Mouse (Mus musculus) limb, embryonic 15.5 days (tissue): ENCODE measurements around the gene Prdx6. TPM values are rescaled to one million over a fixed set of nuclear protein-coding genes. Genes with fewer than 3 reads are reported as not detected.

Experiments
- ATAC-seq: fragments of 200-750 bp; cut with Nextera tagmentation; 2 replicates; pipeline ENCODE4 v1.8.0; 2017; ENCODE audit warnings: low read depth, moderate TSS enrichment; ENCODE audit not compliant: insufficient number of reproducible peaks, low FRiP score, low TSS enrichment
- H3K27ac ChIP-seq: fragments of 300-500 bp; sonication (generic); 2 replicates; pipeline ENCODE4 v1.5.1; 2015; ENCODE audit warnings: moderate library complexity, mild to moderate bottlenecking, inconsistent platforms
- H3K27me3 ChIP-seq: fragments of 300-500 bp; sonication (generic); 2 replicates; pipeline ENCODE4 v1.6.1; 2015; ENCODE audit warnings: inconsistent platforms
- H3K36me3 ChIP-seq: fragments of 300-500 bp; sonication (generic); 2 replicates; pipeline ENCODE4 v1.6.1; 2015; ENCODE audit warnings: inconsistent platforms
- H3K4me1 ChIP-seq: fragments of 300-500 bp; sonication (generic); 2 replicates; pipeline ENCODE4 v1.6.1; 2015; ENCODE audit warnings: inconsistent platforms
- H3K4me2 ChIP-seq: fragments of 300-500 bp; sonication (generic); 2 replicates; pipeline ENCODE4 v1.6.1; 2015; ENCODE audit warnings: mild to moderate bottlenecking, inconsistent platforms
- H3K4me3 ChIP-seq: fragments of 300-500 bp; sonication (generic); 2 replicates; pipeline ENCODE4 v1.5.1; 2015; ENCODE audit warnings: mild to moderate bottlenecking, inconsistent platforms
- H3K9ac ChIP-seq: fragments of 300-500 bp; sonication (generic); 2 replicates; pipeline ENCODE4 v1.6.1; 2015; ENCODE audit warnings: inconsistent platforms
- H3K9me3 ChIP-seq: fragments of 300-500 bp; sonication (generic); 2 replicates; pipeline ENCODE4 v1.6.1; 2016; ENCODE audit warnings: inconsistent platforms
- WGBS: fragments of 180-500 bp; shearing (Covaris S2); methylation state at CpG from one replicate; pipeline ENCODE4 v1.1.7; 2015; 5-methylcytosine and 5-hydroxymethylcytosine counted together
- polyA plus RNA-seq: library from polyadenylated mRNA; unstranded; fragments of >200 nt; fragmentation: Nextera tagmentation; extraction: Ambion mirVana; gene quantifications from 2 replicates; pipeline ENCODE4 v1.2.1, GENCODE M21; 2015

The Prdx6 gene
- polyA plus RNA-seq, 1 experiment from 2014 or later, result 325 TPM

DNA sequence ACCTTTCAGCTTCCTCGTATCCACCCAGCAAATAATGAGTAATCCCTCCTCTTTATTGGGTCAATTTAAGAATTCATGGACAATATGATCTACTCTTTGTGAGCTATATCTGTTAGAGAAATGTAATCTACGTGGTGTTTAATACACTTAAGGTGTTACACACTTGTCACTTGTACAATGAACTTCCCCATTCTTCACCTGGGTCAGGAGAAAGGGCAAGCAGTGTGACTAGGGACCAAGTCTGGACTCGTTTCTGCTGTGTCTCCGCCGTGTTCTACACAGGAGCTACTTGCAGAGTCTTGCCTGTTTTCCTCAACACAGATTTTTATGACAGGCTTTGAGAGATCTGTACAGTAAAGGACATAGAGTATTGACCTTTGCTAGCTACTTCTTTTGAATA, 13.9 kb upstream of the Prdx6 start:
- Histone ChIP-seq H3K9ac (no peak overlapping the region), H3K27ac (no peak overlapping the region), H3K36me3 (no peaks in the 10 kb centered on the region), H3K9me3 (no peaks in the 10 kb centered on the region), H3K4me3 (no peak overlapping the region), H3K27me3 (no peaks in the 10 kb centered on the region), H3K4me2 (no peak overlapping the region), H3K4me1 (no peaks in the 10 kb centered on the region)
- WGBS, result 70% methylated on average over 5 of the region's 5 CpGs
- no peak for ATAC-seq

DNA sequence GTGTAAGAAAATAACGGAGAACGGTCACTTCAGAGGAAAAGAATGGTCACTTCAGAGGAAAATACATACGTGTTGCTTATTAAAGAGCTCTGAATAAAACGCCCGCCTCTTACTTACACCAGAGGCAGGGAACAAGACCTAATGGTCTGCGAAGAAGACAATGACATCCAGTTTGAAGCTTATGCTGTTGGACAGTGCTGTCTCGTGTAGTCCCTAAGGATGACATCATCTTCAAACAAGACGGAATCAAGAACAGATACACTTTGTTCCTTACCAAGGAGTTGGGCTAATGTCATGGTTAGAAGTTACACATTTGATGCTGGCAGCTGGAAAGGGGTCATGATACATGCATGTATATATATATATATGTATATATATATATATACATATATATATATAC, 12.6 kb upstream of the Prdx6 start:
- H3K9me3 ChIP-seq, result no peaks in the 10 kb centered on the region
- H3K9ac ChIP-seq, result no peak overlapping the region
- no peak overlapping the region for H3K4me2 ChIP-seq
- no peak overlapping the region for H3K27ac ChIP-seq
- no peaks in the 10 kb centered on the region for H3K36me3 ChIP-seq
- 88% methylated on average over 8 of the region's 8 CpGs for WGBS
- H3K4me3 ChIP-seq, result no peak overlapping the region
- H3K27me3 ChIP-seq, result no peaks in the 10 kb centered on the region
- H3K4me1 ChIP-seq, result no peaks in the 10 kb centered on the region
- no peak for ATAC-seq

GRCm38 (mm10) chr1:161262542-161262941, 11.5 kb upstream of the Prdx6 start:
- H3K27me3 ChIP-seq, result no peaks in the 10 kb centered on the region
- H3K9me3 ChIP-seq, result no peaks in the 10 kb centered on the region
- H3K4me2 ChIP-seq, result no peak overlapping the region
- no peaks in the 10 kb centered on the region for H3K36me3 ChIP-seq
- no peaks in the 10 kb centered on the region for H3K4me1 ChIP-seq
- no peak overlapping the region for H3K27ac ChIP-seq
- no peak overlapping the region for H3K4me3 ChIP-seq
- WGBS, result 70% methylated on average over 2 of the region's 2 CpGs
- H3K9ac ChIP-seq, result no peak overlapping the region
- no peak for ATAC-seq

GRCm38 (mm10) chr1:161260761-161261160, 9.7 kb upstream of the Prdx6 start:
- H3K4me1 ChIP-seq, result no peaks in the 10 kb centered on the region
- WGBS, result 45% methylated on average over 2 of the region's 2 CpGs
- no peak overlapping the region for H3K27ac ChIP-seq
- H3K27me3 ChIP-seq, result no peaks in the 10 kb centered on the region
- no peaks in the 10 kb centered on the region for H3K36me3 ChIP-seq
- no peaks in the 10 kb centered on the region for H3K9me3 ChIP-seq
- no peak overlapping the region for H3K4me2 ChIP-seq
- H3K4me3 ChIP-seq, result no peak overlapping the region
- ATAC-seq, result no peak
- no peak overlapping the region for H3K9ac ChIP-seq

DNA sequence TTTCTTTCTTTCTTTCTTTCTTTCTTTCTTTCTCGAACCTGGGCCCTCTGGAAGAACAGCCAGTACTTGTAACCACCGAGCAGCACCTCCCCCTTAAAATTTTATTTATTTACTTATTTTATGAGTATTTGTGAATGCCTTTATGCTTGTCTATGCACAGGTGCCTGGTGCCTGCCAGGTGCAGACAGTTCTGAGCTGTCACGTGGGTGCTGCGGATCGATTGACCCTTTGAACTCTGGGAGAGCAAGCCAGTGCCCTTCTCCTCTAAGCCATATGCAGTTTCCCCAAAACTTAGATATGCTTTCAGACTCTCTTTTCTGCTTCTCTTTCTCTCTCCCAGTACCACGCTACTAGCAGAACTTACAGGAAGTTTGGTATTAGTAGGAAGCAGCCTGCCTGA, 8.1 kb upstream of the Prdx6 start:
- H3K9me3 ChIP-seq, result no peaks in the 10 kb centered on the region
- ATAC-seq, result no peak
- no peak overlapping the region for H3K9ac ChIP-seq
- H3K36me3 ChIP-seq, result no peaks in the 10 kb centered on the region
- no peak overlapping the region for H3K4me2 ChIP-seq
- H3K27me3 ChIP-seq, result no peaks in the 10 kb centered on the region
- H3K4me1 ChIP-seq, result no peaks in the 10 kb centered on the region
- H3K27ac ChIP-seq, result no peak overlapping the region
- 68% methylated on average over 5 of the region's 6 CpGs for WGBS
- H3K4me3 ChIP-seq, result no peak overlapping the region

DNA sequence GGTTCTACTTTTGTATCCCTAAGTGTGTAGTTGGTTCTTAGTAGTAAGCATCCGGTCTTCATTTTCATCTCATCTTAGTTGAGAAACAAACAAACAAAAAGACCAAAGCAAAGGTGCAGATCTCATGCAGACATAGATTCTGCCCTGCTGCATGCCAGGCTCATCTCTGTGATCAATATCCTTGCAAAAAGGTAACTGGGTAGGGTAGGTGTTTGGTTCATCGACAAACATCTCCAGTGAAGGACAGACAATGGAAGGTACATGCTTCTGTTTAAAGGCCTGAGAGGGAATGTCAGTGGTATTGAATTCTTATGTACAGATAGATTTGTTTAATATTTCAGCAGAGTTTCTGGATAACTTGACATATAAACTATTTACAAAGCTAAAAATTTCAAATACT, 7.3 kb upstream of the Prdx6 start:
- Histone ChIP-seq H3K27me3 (no peaks in the 10 kb centered on the region), H3K4me2 (no peak overlapping the region), H3K27ac (no peak overlapping the region), H3K9ac (no peak overlapping the region), H3K9me3 (no peaks in the 10 kb centered on the region), H3K36me3 (no peaks in the 10 kb centered on the region), H3K4me1 (no peaks in the 10 kb centered on the region), H3K4me3 (no peak overlapping the region)
- ATAC-seq, result no peak
- 96% methylated on average over 2 of the region's 2 CpGs for WGBS

DNA sequence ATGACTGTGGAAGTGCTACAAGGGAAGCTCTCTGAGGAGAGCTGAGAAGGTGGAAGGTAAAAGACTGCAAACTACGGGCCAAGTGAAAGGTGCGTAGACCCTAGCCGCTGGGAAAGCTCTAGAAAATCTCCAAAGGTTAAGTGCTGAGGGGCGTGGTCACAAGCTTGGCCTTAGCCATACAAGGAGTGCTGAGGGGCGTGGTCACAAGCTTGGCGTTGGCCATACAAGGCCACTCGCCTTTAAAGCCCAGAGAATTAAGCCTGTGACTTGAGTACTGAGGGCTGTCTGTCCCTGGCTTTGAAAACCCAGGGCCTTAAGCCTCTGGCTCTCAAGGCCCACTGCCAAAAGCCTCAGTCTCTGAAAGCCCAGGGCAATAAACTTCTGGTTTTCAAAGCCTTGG, 5.9 kb upstream of the Prdx6 start:
- ATAC-seq, result no peak

GRCm38 (mm10) chr1:161254361-161254760, 3.3 kb upstream of the Prdx6 start:
- H3K36me3 ChIP-seq, result no peaks in the 10 kb centered on the region
- no peak overlapping the region for H3K4me3 ChIP-seq
- H3K4me2 ChIP-seq, result no peak overlapping the region
- H3K27ac ChIP-seq, result no peak overlapping the region
- 0 out of 2 replicates have a peak, but pooled peaks cover 9% of the 10 kb centered on the region for H3K27me3 ChIP-seq
- H3K9me3 ChIP-seq, result no peaks in the 10 kb centered on the region
- peaks cover 8% of the 10 kb centered on the region for H3K4me1 ChIP-seq
- no peak overlapping the region for H3K9ac ChIP-seq
- no peak for ATAC-seq
- WGBS, result 85% methylated on average over 1 of the region's 1 CpGs

More for the DNA sequence above, 5.9 kb upstream of the Prdx6 start:
- no peak overlapping the region for H3K4me2 ChIP-seq
- H3K9me3 ChIP-seq, result no peaks in the 10 kb centered on the region
- 76% methylated on average over 7 of the region's 7 CpGs for WGBS
- no peak overlapping the region for H3K27ac ChIP-seq
- H3K4me3 ChIP-seq, result no peak overlapping the region
- 0 out of 2 replicates have a peak, but pooled peaks cover 9% of the 10 kb centered on the region for H3K27me3 ChIP-seq
- no peaks in the 10 kb centered on the region for H3K36me3 ChIP-seq
- no peak overlapping the region for H3K9ac ChIP-seq
- H3K4me1 ChIP-seq, result no peaks in the 10 kb centered on the region

DNA sequence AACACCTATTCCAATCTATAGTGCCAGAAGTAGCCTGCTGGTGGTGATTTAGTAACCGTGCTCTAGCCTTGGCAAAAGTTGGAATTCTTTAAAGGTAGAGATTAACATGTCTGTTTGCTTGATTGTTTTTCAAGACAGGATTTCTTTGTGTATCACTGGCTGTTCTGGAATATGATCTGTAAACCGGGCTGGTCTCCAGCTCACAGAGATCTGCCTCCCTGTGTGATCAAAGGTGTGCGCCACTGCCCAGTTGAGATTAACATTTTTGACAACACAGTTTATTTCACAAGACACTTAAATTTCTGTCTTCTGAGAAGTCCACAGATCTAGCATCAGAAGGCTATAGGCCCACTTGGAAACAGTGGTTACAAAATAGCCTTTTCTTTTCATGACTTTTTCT, 1.9 kb upstream of the Prdx6 start:
- no peak for ATAC-seq
- H3K4me2 ChIP-seq, result no peak overlapping the region
- H3K27me3 ChIP-seq, result 0 out of 2 replicates have a peak, but pooled peaks cover 9% of the 10 kb centered on the region
- no peak overlapping the region for H3K4me3 ChIP-seq
- no peaks in the 10 kb centered on the region for H3K36me3 ChIP-seq
- no peak overlapping the region for H3K27ac ChIP-seq
- no peaks in the 10 kb centered on the region for H3K9me3 ChIP-seq
- no peak overlapping the region for H3K9ac ChIP-seq
- 79% methylated on average over 3 of the region's 3 CpGs for WGBS
- peaks cover 17% of the 10 kb centered on the region for H3K4me1 ChIP-seq

GRCm38 (mm10) chr1:161252365-161252764, 1.3 kb upstream of the Prdx6 start:
- Histone ChIP-seq H3K27me3 (0 out of 2 replicates have a peak, but pooled peaks cover 9% of the 10 kb centered on the region), H3K4me3 (no peak overlapping the region), H3K4me2 (no peak overlapping the region), H3K4me1 (peaks cover 17% of the 10 kb centered on the region), H3K9me3 (no peaks in the 10 kb centered on the region), H3K9ac (no peak overlapping the region), H3K36me3 (no peaks in the 10 kb centered on the region), H3K27ac (no peak overlapping the region)
- 80% methylated on average over 9 of the region's 9 CpGs for WGBS
- no peak for ATAC-seq

GRCm38 (mm10) chr1:161251417-161252265, 622 bp upstream of the Prdx6 start:
- Histone ChIP-seq H3K4me2 (peak overlapping the region; percentile 81), H3K27me3 (0 out of 2 replicates have a peak, but pooled peaks cover 9% of the 10 kb centered on the region), H3K27ac (0 out of 2 replicates have a peak overlapping the region, but pooled peaks have one; percentile 4), H3K9ac (no peak overlapping the region), H3K4me3 (peak overlapping the region; percentile 85), H3K4me1 (peaks cover 17% of the 10 kb centered on the region), H3K9me3 (no peaks in the 10 kb centered on the region), H3K36me3 (0 out of 2 replicates have a peak, but pooled peaks cover under 1% of the 10 kb centered on the region)
- ATAC-seq, result 0 out of 2 replicates have a peak, but pooled peaks have one; percentile 1
- WGBS, result 49% methylated on average over 9 of the region's 9 CpGs

GRCm38 (mm10) chr1:161250031-161250603, 902 bp downstream of the Prdx6 start:
- peak overlapping the region; percentile 85 for H3K4me3 ChIP-seq
- H3K9ac ChIP-seq, result peak overlapping the region; percentile 71
- H3K27ac ChIP-seq, result peak overlapping the region; percentile 75; the same call in 1 of the 2 replicates
- 0 out of 2 replicates have a peak, but pooled peaks cover 9% of the 10 kb centered on the region for H3K27me3 ChIP-seq
- H3K4me2 ChIP-seq, result peak overlapping the region; percentile 81
- peaks cover 7% of the 10 kb centered on the region for H3K36me3 ChIP-seq
- peaks cover 17% of the 10 kb centered on the region for H3K4me1 ChIP-seq
- H3K9me3 ChIP-seq, result no peaks in the 10 kb centered on the region
- WGBS, result 1% methylated on average over 15 of the region's 15 CpGs
- no peak for ATAC-seq
